Mouse (Mus musculus): ENCODE measurements at regions not wholly inside any gene's neighbourhood (a gene's known extent, or its start where the extent isn't known, plus 50 kb on each side); places are given as distances from the start of the nearest gene placed in this dataset.

- no peaks in the 10 kb centered on the region for H3K4me1 ChIP-seq (ENCODE audit: control insufficient read depth, insufficient read depth, low read length)
- no peaks in the 10 kb centered on the region for H3K79me2 ChIP-seq (ENCODE audit: control insufficient read depth, insufficient read depth, low read length)
- no peak overlapping the region for H3K27ac ChIP-seq (replicated peaks; ENCODE audit: insufficient read depth, low read depth, low read length)
- no peaks in the 10 kb centered on the region for H3K36me3 ChIP-seq (ENCODE audit: control insufficient read depth, insufficient read depth, low read length)
- H3K27me3 ChIP-seq (ENCODE audit: control insufficient read depth, insufficient read depth, low read length): no peaks in the 10 kb centered on the region; the same call in 1 of the 2 replicates
- no peak overlapping the region for H3K4me3 ChIP-seq (ENCODE audit: insufficient read depth, low read depth, low read length)
- no peak for TF ChIP-seq POLR2A (IDR thresholded peaks at IDR 0.05; ENCODE audit: extremely low read depth, insufficient read depth, low read length)
- H3K9ac ChIP-seq (ENCODE audit: low read depth, low read length): no peak overlapping the region
- 79% methylated on average over 4 of the region's 4 CpGs for WGBS
- peak; percentile 1 for DNase-seq (ENCODE audit: extremely low read depth, low read depth, low spot score)
Measured at GRCm38 (mm10) chr13:93992961-93993360, 64.6 kb upstream of the Lhfpl2 start.

DNA sequence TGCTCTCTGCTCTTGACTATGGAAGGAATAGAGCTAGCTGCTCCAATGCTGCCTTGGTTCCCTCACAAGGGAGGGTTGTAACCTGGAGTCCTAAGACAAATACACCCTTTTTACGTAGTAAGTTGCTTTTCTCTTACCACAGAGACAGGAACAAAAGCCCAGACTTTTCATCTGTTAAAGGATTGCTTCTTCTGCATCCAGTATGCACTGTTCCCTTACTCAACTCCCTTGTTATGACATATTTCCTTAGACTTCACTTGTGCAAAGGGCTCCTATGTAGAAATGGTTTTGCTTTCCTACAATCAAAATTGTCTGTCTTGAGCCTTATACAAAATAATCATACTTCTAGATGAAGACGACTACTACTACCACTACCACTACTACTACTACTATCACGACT is 62.2 kb upstream of the Lhfpl2 start:
- no peak overlapping the region for H3K27ac ChIP-seq (replicated peaks; ENCODE audit: insufficient read depth, low read depth, low read length)
- no peaks in the 10 kb centered on the region for H3K4me1 ChIP-seq (ENCODE audit: control insufficient read depth, insufficient read depth, low read length)
- H3K27me3 ChIP-seq (ENCODE audit: control insufficient read depth, insufficient read depth, low read length): no peaks in the 10 kb centered on the region; the same call in 1 of the 2 replicates
- H3K79me2 ChIP-seq (ENCODE audit: control insufficient read depth, insufficient read depth, low read length): no peaks in the 10 kb centered on the region
- TF ChIP-seq POLR2A (IDR thresholded peaks at IDR 0.05; ENCODE audit: extremely low read depth, insufficient read depth, low read length) (no peak), CTCF (IDR thresholded peaks at IDR 0.05; ENCODE audit: low read depth, low read length) (no peak)
- DNase-seq (ENCODE audit: extremely low read depth, low read depth, low spot score): no peak
- H3K4me3 ChIP-seq (ENCODE audit: insufficient read depth, low read depth, low read length): no peak overlapping the region
- WGBS: 92% methylated on average over 3 of the region's 3 CpGs
- no peaks in the 10 kb centered on the region for H3K36me3 ChIP-seq (ENCODE audit: control insufficient read depth, insufficient read depth, low read length)
- H3K9ac ChIP-seq (ENCODE audit: low read depth, low read length): no peak overlapping the region

- no peak for TF ChIP-seq CTCF (IDR thresholded peaks at IDR 0.05; ENCODE audit: low read depth, low read length)
- TF ChIP-seq POLR2A (IDR thresholded peaks at IDR 0.05; ENCODE audit: extremely low read depth, insufficient read depth, low read length): no peak
- Histone ChIP-seq H3K36me3 (ENCODE audit: control insufficient read depth, insufficient read depth, low read length) (no peaks in the 10 kb centered on the region), H3K9ac (ENCODE audit: low read depth, low read length) (no peak overlapping the region), H3K4me1 (ENCODE audit: control insufficient read depth, insufficient read depth, low read length) (no peaks in the 10 kb centered on the region), H3K4me3 (ENCODE audit: insufficient read depth, low read depth, low read length) (no peak overlapping the region), H3K27me3 (ENCODE audit: control insufficient read depth, insufficient read depth, low read length) (no peaks in the 10 kb centered on the region), H3K79me2 (ENCODE audit: control insufficient read depth, insufficient read depth, low read length) (no peaks in the 10 kb centered on the region), H3K27ac (replicated peaks; ENCODE audit: insufficient read depth, low read depth, low read length) (no peak overlapping the region)
- DNase-seq (ENCODE audit: extremely low read depth, low read depth, low spot score): peak; percentile 79
- 33% methylated on average over 10 of the region's 10 CpGs for WGBS
Measured at GRCm38 (mm10) chr13:93996535-93997382, 60.8 kb upstream of the Lhfpl2 start.

GRCm38 (mm10) chr13:93997981-93998380 is 59.6 kb upstream of the Lhfpl2 start:
- H3K27me3 ChIP-seq (ENCODE audit: control insufficient read depth, insufficient read depth, low read length): no peaks in the 10 kb centered on the region
- H3K9ac ChIP-seq (ENCODE audit: low read depth, low read length): no peak overlapping the region
- H3K36me3 ChIP-seq (ENCODE audit: control insufficient read depth, insufficient read depth, low read length): no peaks in the 10 kb centered on the region
- no peaks in the 10 kb centered on the region for H3K79me2 ChIP-seq (ENCODE audit: control insufficient read depth, insufficient read depth, low read length)
- no peak overlapping the region for H3K27ac ChIP-seq (replicated peaks; ENCODE audit: insufficient read depth, low read depth, low read length)
- TF ChIP-seq CTCF (IDR thresholded peaks at IDR 0.05; ENCODE audit: low read depth, low read length) (no peak), POLR2A (IDR thresholded peaks at IDR 0.05; ENCODE audit: extremely low read depth, insufficient read depth, low read length) (no peak)
- WGBS: 67% methylated on average over 5 of the region's 6 CpGs
- no peaks in the 10 kb centered on the region for H3K4me1 ChIP-seq (ENCODE audit: control insufficient read depth, insufficient read depth, low read length)
- H3K4me3 ChIP-seq (ENCODE audit: insufficient read depth, low read depth, low read length): no peak overlapping the region
- DNase-seq (ENCODE audit: extremely low read depth, low read depth, low spot score): no peak

DNA sequence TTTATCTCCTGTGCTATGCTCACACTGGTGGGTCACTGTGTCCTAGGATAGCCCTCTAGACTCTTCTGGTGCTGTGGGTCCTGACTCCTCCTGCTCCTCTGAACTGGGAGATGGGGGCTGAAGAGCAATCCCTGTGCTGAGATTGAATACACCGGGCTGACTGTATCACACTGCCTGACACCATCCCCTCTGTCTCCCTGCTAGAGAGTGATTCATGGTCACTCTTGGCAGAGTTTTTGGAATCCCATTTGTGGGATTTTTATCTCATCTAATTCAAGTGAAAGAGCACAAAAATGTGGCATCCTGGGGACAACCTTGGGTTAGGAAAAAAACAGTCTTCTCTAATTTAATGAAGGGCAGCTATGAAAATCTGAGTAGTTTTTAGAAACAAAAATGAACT is 59.2 kb upstream of the Lhfpl2 start:
- Histone ChIP-seq H3K36me3 (ENCODE audit: control insufficient read depth, insufficient read depth, low read length) (no peaks in the 10 kb centered on the region), H3K4me3 (ENCODE audit: insufficient read depth, low read depth, low read length) (no peak overlapping the region), H3K27ac (replicated peaks; ENCODE audit: insufficient read depth, low read depth, low read length) (no peak overlapping the region), H3K79me2 (ENCODE audit: control insufficient read depth, insufficient read depth, low read length) (no peaks in the 10 kb centered on the region), H3K4me1 (ENCODE audit: control insufficient read depth, insufficient read depth, low read length) (no peaks in the 10 kb centered on the region), H3K9ac (ENCODE audit: low read depth, low read length) (no peak overlapping the region), H3K27me3 (ENCODE audit: control insufficient read depth, insufficient read depth, low read length) (no peaks in the 10 kb centered on the region)
- TF ChIP-seq POLR2A (IDR thresholded peaks at IDR 0.05; ENCODE audit: extremely low read depth, insufficient read depth, low read length): no peak
- TF ChIP-seq CTCF (IDR thresholded peaks at IDR 0.05; ENCODE audit: low read depth, low read length): no peak
- DNase-seq (ENCODE audit: extremely low read depth, low read depth, low spot score): no peak
- WGBS: 94% methylated on average over 1 of the region's 1 CpGs

GRCm38 (mm10) chr13:94003816-94004215 is 53.8 kb upstream of the Lhfpl2 start:
- no peaks in the 10 kb centered on the region for H3K4me1 ChIP-seq (ENCODE audit: control insufficient read depth, insufficient read depth, low read length)
- TF ChIP-seq CTCF (IDR thresholded peaks at IDR 0.05; ENCODE audit: low read depth, low read length): no peak
- TF ChIP-seq POLR2A (IDR thresholded peaks at IDR 0.05; ENCODE audit: extremely low read depth, insufficient read depth, low read length): no peak
- H3K36me3 ChIP-seq (ENCODE audit: control insufficient read depth, insufficient read depth, low read length): no peaks in the 10 kb centered on the region
- no peak for DNase-seq (ENCODE audit: extremely low read depth, low read depth, low spot score)
- WGBS: 64% methylated on average over 5 of the region's 5 CpGs
- 0 out of 2 replicates have a peak, but pooled peaks cover 3% of the 10 kb centered on the region for H3K27me3 ChIP-seq (ENCODE audit: control insufficient read depth, insufficient read depth, low read length)
- no peak overlapping the region for H3K4me3 ChIP-seq (ENCODE audit: insufficient read depth, low read depth, low read length)
- no peak overlapping the region for H3K27ac ChIP-seq (replicated peaks; ENCODE audit: insufficient read depth, low read depth, low read length)
- H3K79me2 ChIP-seq (ENCODE audit: control insufficient read depth, insufficient read depth, low read length): no peaks in the 10 kb centered on the region
- no peak overlapping the region for H3K9ac ChIP-seq (ENCODE audit: low read depth, low read length)
